Mouse (Mus musculus) retina, postnatal 1 day (tissue): ENCODE measurements at regions not wholly inside any gene's neighbourhood (a gene's known extent, or its start where the extent isn't known, plus 50 kb on each side); places are given as distances from the start of the nearest gene placed in this dataset.
A peak's percentile ranks its signal among the peaks of the same experiment; 100 is the strongest.

Experiments used
- DNase-seq: peaks from one replicate; pipeline ENCODE4 v3.0.0-alpha.2; 2012

GRCm38 (mm10) chr17:9976866-9977421 is 307.4 kb upstream of the Pabpc6 start:
- DNase-seq, result no peak

GRCm38 (mm10) chr17:9975995-9976394 is 306.5 kb upstream of the Pabpc6 start:
- no peak for DNase-seq

GRCm38 (mm10) chr17:9975153-9975552 is 305.6 kb upstream of the Pabpc6 start:
- no peak for DNase-seq

- DNase-seq, result peak; percentile 26
These were observed 298.5 kb upstream of the Pabpc6 start for GRCm38 (mm10) chr17:9967988-9968387.

GRCm38 (mm10) chr17:9962893-9963436 is 293.4 kb upstream of the Pabpc6 start:
- DNase-seq, result no peak

- DNase-seq, result no peak
These were observed 279.6 kb upstream of the Pabpc6 start for GRCm38 (mm10) chr17:9948985-9949667.

- DNase-seq, result no peak
These were observed 278.1 kb upstream of the Pabpc6 start for GRCm38 (mm10) chr17:9947609-9948008.

GRCm38 (mm10) chr17:9944513-9944912 is 275.0 kb upstream of the Pabpc6 start:
- DNase-seq, result no peak

GRCm38 (mm10) chr17:9942171-9942570 is 272.7 kb upstream of the Pabpc6 start:
- DNase-seq, result no peak

- peak; percentile 54 for DNase-seq
These were observed 270.1 kb upstream of the Pabpc6 start for GRCm38 (mm10) chr17:9939576-9939975.

GRCm38 (mm10) chr17:9938426-9938825 is 268.9 kb upstream of the Pabpc6 start:
- DNase-seq, result peak; percentile 84

GRCm38 (mm10) chr17:9937211-9937610 is 267.7 kb upstream of the Pabpc6 start:
- peak; percentile 77 for DNase-seq

GRCm38 (mm10) chr17:9932186-9932585 is 262.7 kb upstream of the Pabpc6 start:
- DNase-seq, result no peak

- DNase-seq, result no peak
These were observed 262.0 kb upstream of the Pabpc6 start for GRCm38 (mm10) chr17:9931526-9931925.

- DNase-seq, result no peak
These were observed 260.1 kb upstream of the Pabpc6 start for GRCm38 (mm10) chr17:9929448-9930088.

GRCm38 (mm10) chr17:9927724-9928123 is 258.2 kb upstream of the Pabpc6 start:
- DNase-seq, result no peak

- no peak for DNase-seq
These were observed 256.8 kb upstream of the Pabpc6 start for GRCm38 (mm10) chr17:9926308-9926707.

GRCm38 (mm10) chr17:9921326-9921725 is 251.8 kb upstream of the Pabpc6 start:
- no peak for DNase-seq

GRCm38 (mm10) chr17:9917031-9917430 is 247.5 kb upstream of the Pabpc6 start:
- no peak for DNase-seq

GRCm38 (mm10) chr17:9910856-9911255 is 241.3 kb upstream of the Pabpc6 start:
- DNase-seq, result no peak

GRCm38 (mm10) chr17:9907077-9907476 is 237.6 kb upstream of the Pabpc6 start:
- DNase-seq, result peak; percentile 28

GRCm38 (mm10) chr17:9905501-9906462 is 236.3 kb upstream of the Pabpc6 start:
- DNase-seq, result peak; percentile 88

GRCm38 (mm10) chr17:9904525-9904991 is 235.0 kb upstream of the Pabpc6 start:
- DNase-seq, result peak; percentile 82
